Mouse (Mus musculus) heart, embryonic 14.5 days (tissue): ENCODE measurements around the gene Minpp1. TPM values are rescaled to one million over a fixed set of nuclear protein-coding genes. Genes with fewer than 3 reads are reported as not detected.
A peak's percentile ranks its signal among the peaks of the same experiment; 100 is the strongest.

Experiments used
- ATAC-seq: fragments of 200-750 bp; cut with Nextera tagmentation; 2 replicates; pipeline ENCODE4 v1.8.0; 2017; ENCODE audit warnings: low read depth, moderate TSS enrichment; ENCODE audit not compliant: insufficient number of reproducible peaks, insufficient read depth, low FRiP score
- H3K27ac ChIP-seq, 2 experiments: fragments of 200-500 bp in 1 of 2; fragments of 300-500 bp in 1 of 2; sonication (generic) in 1 of 2; replicated peaks in 1 of 2; 2 replicates each; pipeline ENCODE4 v1.5.1; 2012 to 2014; ENCODE audit warnings: low read depth in 2 of 2, low read length in 2 of 2, control low read depth in 1 of 2, mild to moderate bottlenecking in 1 of 2, mixed read lengths in 1 of 2; ENCODE audit not compliant: control insufficient read depth in 1 of 2, insufficient read depth in 1 of 2
- H3K27me3 ChIP-seq: fragments of 300-500 bp; sonication (generic); 2 replicates; pipeline ENCODE4 v1.6.1; 2014; ENCODE audit warnings: mild to moderate bottlenecking, low read length, control low read depth; ENCODE audit not compliant: control insufficient read depth, insufficient read depth
- H3K36me3 ChIP-seq: fragments of 300-500 bp; sonication (generic); 2 replicates; pipeline ENCODE4 v1.6.1; 2014; ENCODE audit warnings: mild to moderate bottlenecking, control low read depth, low read length, mixed read lengths; ENCODE audit not compliant: control insufficient read depth, insufficient read depth
- H3K4me1 ChIP-seq, 2 experiments: fragments of 200-500 bp in 1 of 2; fragments of 300-500 bp in 1 of 2; sonication (generic) in 1 of 2; 2 replicates each; pipeline ENCODE4 v1.6.1; 2012 to 2014; ENCODE audit warnings: low read length in 2 of 2, control low read depth in 1 of 2, mixed read lengths in 1 of 2; ENCODE audit not compliant: control insufficient read depth in 2 of 2, insufficient read depth in 2 of 2
- H3K4me2 ChIP-seq: fragments of 300-500 bp; sonication (generic); 2 replicates; pipeline ENCODE4 v1.6.1; 2014; ENCODE audit warnings: mild to moderate bottlenecking, low read length
- H3K4me3 ChIP-seq, 2 experiments: fragments of 200-500 bp in 1 of 2; fragments of 300-500 bp in 1 of 2; sonication (generic) in 1 of 2; 2 replicates each; pipeline ENCODE4 v1.5.1; 2012 to 2014; ENCODE audit warnings: low read length in 2 of 2, mild to moderate bottlenecking in 2 of 2, control low read depth in 1 of 2, low read depth in 1 of 2, moderate library complexity in 1 of 2; ENCODE audit not compliant: control insufficient read depth in 1 of 2, insufficient read depth in 1 of 2
- H3K9ac ChIP-seq: fragments of 300-500 bp; sonication (generic); 2 replicates; pipeline ENCODE4 v1.6.1; 2014; ENCODE audit warnings: mild to moderate bottlenecking, low read length
- H3K9me3 ChIP-seq: fragments of 300-500 bp; sonication (generic); 2 replicates; pipeline ENCODE4 v1.6.1; 2016; ENCODE audit warnings: low read length, control low read depth; ENCODE audit not compliant: control insufficient read depth
- WGBS: fragments of 180-500 bp; shearing (Covaris S2); extraction: QIAGEN DNeasy Blood & Tissue Kit; methylation state at CpG from one replicate; pipeline ENCODE4 v1.1.7; 2014; 5-methylcytosine and 5-hydroxymethylcytosine counted together
- polyA plus RNA-seq: library from polyadenylated mRNA; unstranded; fragments of >200 nt; fragmentation: Nextera tagmentation; extraction: Ambion mirVana; gene quantifications from 2 replicates; pipeline ENCODE4 v1.2.1, GENCODE M21; 2014

Minpp1 gene
- polyA plus RNA-seq, 1 experiment from 2014 or later, result 57.2 TPM

GRCm38 (mm10) chr19:32547396-32547795 lies 61.8 kb downstream of the Minpp1 start:
- no peaks in the 10 kb centered on the region for H3K4me1 ChIP-seq
- no peaks in the 10 kb centered on the region for H3K27me3 ChIP-seq
- H3K36me3 ChIP-seq, result no peaks in the 10 kb centered on the region
- 57% methylated on average over 3 of the region's 3 CpGs for WGBS
- H3K4me2 ChIP-seq, result no peak overlapping the region
- H3K9ac ChIP-seq, result no peak overlapping the region
- no peak overlapping the region for H3K4me3 ChIP-seq
- ATAC-seq, result no peak
- H3K27ac ChIP-seq, result no peak overlapping the region
- no peaks in the 10 kb centered on the region for H3K9me3 ChIP-seq

GRCm38 (mm10) chr19:32548202-32548601 lies 62.6 kb downstream of the Minpp1 start:
- 88% methylated on average over 15 of the region's 15 CpGs for WGBS
- Histone ChIP-seq H3K36me3 (no peaks in the 10 kb centered on the region), H3K9me3 (no peaks in the 10 kb centered on the region), H3K9ac (no peak overlapping the region), H3K4me3 (no peak overlapping the region), H3K27me3 (no peaks in the 10 kb centered on the region), H3K4me2 (no peak overlapping the region), H3K27ac (no peak overlapping the region), H3K4me1 (no peaks in the 10 kb centered on the region)
- ATAC-seq, result no peak

- Histone ChIP-seq H3K27me3 (no peaks in the 10 kb centered on the region), H3K9me3 (no peaks in the 10 kb centered on the region), H3K9ac (no peak overlapping the region), H3K4me2 (no peak overlapping the region), H3K36me3 (no peaks in the 10 kb centered on the region), H3K4me3 (no peak overlapping the region), H3K27ac (0 out of 4 replicates have a peak overlapping the region, but pooled peaks have one; percentile 3 to 34), H3K4me1 (no peaks in the 10 kb centered on the region)
- no peak for ATAC-seq
- WGBS, result 66% methylated on average over 5 of the region's 5 CpGs
These were observed 64.9 kb downstream of the Minpp1 start for GRCm38 (mm10) chr19:32550446-32550845.

GRCm38 (mm10) chr19:32551442-32551841 lies 65.9 kb downstream of the Minpp1 start:
- peak; percentile 26; the same call in 1 of the 2 replicates for ATAC-seq
- Histone ChIP-seq H3K4me2 (no peak overlapping the region), H3K27me3 (no peaks in the 10 kb centered on the region), H3K9ac (no peak overlapping the region), H3K4me1 (no peaks in the 10 kb centered on the region), H3K9me3 (no peaks in the 10 kb centered on the region), H3K4me3 (no peak overlapping the region), H3K27ac (no peak overlapping the region), H3K36me3 (no peaks in the 10 kb centered on the region)
- 57% methylated on average over 3 of the region's 3 CpGs for WGBS

GRCm38 (mm10) chr19:32552106-32552505 lies 66.5 kb downstream of the Minpp1 start:
- H3K27ac ChIP-seq, result peak overlapping the region in 1 of 2 experiments; percentile 37; a peak in 1 of 4 replicates

GRCm38 (mm10) chr19:32553310-32553709 lies 67.7 kb downstream of the Minpp1 start:
- Histone ChIP-seq H3K36me3 (no peaks in the 10 kb centered on the region), H3K9ac (no peak overlapping the region), H3K27me3 (no peaks in the 10 kb centered on the region), H3K9me3 (no peaks in the 10 kb centered on the region), H3K4me2 (no peak overlapping the region), H3K27ac (no peak overlapping the region), H3K4me1 (no peaks in the 10 kb centered on the region), H3K4me3 (no peak overlapping the region)
- no peak for ATAC-seq
- WGBS, result 68% methylated on average over 3 of the region's 3 CpGs

More at GRCm38 (mm10) chr19:32552106-32552505, 66.5 kb downstream of the Minpp1 start:
- H3K4me3 ChIP-seq, result no peak overlapping the region
- ATAC-seq, result no peak
- H3K36me3 ChIP-seq, result no peaks in the 10 kb centered on the region
- no peaks in the 10 kb centered on the region for H3K4me1 ChIP-seq
- no peaks in the 10 kb centered on the region for H3K9me3 ChIP-seq
- H3K27me3 ChIP-seq, result no peaks in the 10 kb centered on the region
- WGBS, result 52% methylated on average over 1 of the region's 1 CpGs
- no peak overlapping the region for H3K9ac ChIP-seq
- no peak overlapping the region for H3K4me2 ChIP-seq

GRCm38 (mm10) chr19:32555257-32555656 lies 69.7 kb downstream of the Minpp1 start:
- no peak overlapping the region for H3K9ac ChIP-seq
- ATAC-seq, result no peak
- H3K9me3 ChIP-seq, result no peaks in the 10 kb centered on the region
- WGBS, result 42% methylated on average over 3 of the region's 3 CpGs
- no peak overlapping the region for H3K4me2 ChIP-seq
- no peak overlapping the region for H3K4me3 ChIP-seq
- no peaks in the 10 kb centered on the region for H3K36me3 ChIP-seq
- no peaks in the 10 kb centered on the region for H3K4me1 ChIP-seq
- H3K27me3 ChIP-seq, result no peaks in the 10 kb centered on the region
- H3K27ac ChIP-seq, result peak overlapping the region; percentile 19 to 37; a peak in 2 of 4 replicates
